Mouse (Mus musculus) kidney, embryonic 14.5 days (tissue): Measurements from ENCODE around the gene Slc16a1. TPM values are rescaled to one million over a fixed set of nuclear protein-coding genes. Genes with fewer than 3 reads are reported as not detected.

ENCODE experiments used
- ATAC-seq: fragments of 200-750 bp; cut with Nextera tagmentation; 2 replicates; pipeline ENCODE4 v1.8.0; 2017; ENCODE audit warnings: moderate number of reproducible peaks, mild to moderate bottlenecking, moderate TSS enrichment, moderate library complexity; ENCODE audit not compliant: low FRiP score, low TSS enrichment
- H3K27ac ChIP-seq: fragments of 300-500 bp; sonication (generic); 2 replicates; pipeline ENCODE4 v1.5.1; 2014; ENCODE audit warnings: low read depth, mild to moderate bottlenecking, low read length, moderate library complexity, mixed read lengths
- H3K27me3 ChIP-seq: fragments of 300-500 bp; sonication (generic); 2 replicates; pipeline ENCODE4 v1.6.1; 2014; ENCODE audit warnings: mild to moderate bottlenecking, low read length; ENCODE audit not compliant: control insufficient read depth, insufficient read depth
- H3K36me3 ChIP-seq: fragments of 300-500 bp; sonication (generic); 2 replicates; pipeline ENCODE4 v1.6.1; 2014; ENCODE audit warnings: low read length, mixed read lengths; ENCODE audit not compliant: control insufficient read depth, insufficient read depth
- H3K4me1 ChIP-seq: fragments of 300-500 bp; sonication (generic); 2 replicates; pipeline ENCODE4 v1.6.1; 2014; ENCODE audit warnings: low read length, mixed read lengths; ENCODE audit not compliant: control insufficient read depth, insufficient read depth
- H3K4me2 ChIP-seq: fragments of 300-500 bp; sonication (generic); replicated peaks from 2 replicates; pipeline ENCODE4 v1.6.1; 2014; ENCODE audit warnings: low read depth, mild to moderate bottlenecking, low read length
- H3K4me3 ChIP-seq: fragments of 300-500 bp; sonication (generic); 2 replicates; pipeline ENCODE4 v1.5.1; 2014; ENCODE audit warnings: mild to moderate bottlenecking, low read length
- H3K9ac ChIP-seq: fragments of 300-500 bp; sonication (generic); 2 replicates; pipeline ENCODE4 v1.6.1; 2014; ENCODE audit warnings: low read depth, mild to moderate bottlenecking, low read length, moderate library complexity
- H3K9me3 ChIP-seq: fragments of 300-500 bp; sonication (generic); 2 replicates; pipeline ENCODE4 v1.6.1; 2016; ENCODE audit warnings: low read length; ENCODE audit not compliant: control insufficient read depth
- WGBS: fragments of 180-500 bp; shearing (Covaris S2); extraction: QIAGEN DNeasy Blood & Tissue Kit; methylation state at CpG from one replicate; pipeline ENCODE4 v1.1.7; 2014; 5-methylcytosine and 5-hydroxymethylcytosine counted together
- polyA plus RNA-seq: library from polyadenylated mRNA; unstranded; fragments of >200 nt; fragmentation: Nextera tagmentation; extraction: Ambion mirVana; gene quantifications from 2 replicates; pipeline ENCODE4 v1.2.1, GENCODE M21; 2014

Slc16a1 gene
- polyA plus RNA-seq, 1 experiment from 2014 or later, result 55.2 TPM

DNA sequence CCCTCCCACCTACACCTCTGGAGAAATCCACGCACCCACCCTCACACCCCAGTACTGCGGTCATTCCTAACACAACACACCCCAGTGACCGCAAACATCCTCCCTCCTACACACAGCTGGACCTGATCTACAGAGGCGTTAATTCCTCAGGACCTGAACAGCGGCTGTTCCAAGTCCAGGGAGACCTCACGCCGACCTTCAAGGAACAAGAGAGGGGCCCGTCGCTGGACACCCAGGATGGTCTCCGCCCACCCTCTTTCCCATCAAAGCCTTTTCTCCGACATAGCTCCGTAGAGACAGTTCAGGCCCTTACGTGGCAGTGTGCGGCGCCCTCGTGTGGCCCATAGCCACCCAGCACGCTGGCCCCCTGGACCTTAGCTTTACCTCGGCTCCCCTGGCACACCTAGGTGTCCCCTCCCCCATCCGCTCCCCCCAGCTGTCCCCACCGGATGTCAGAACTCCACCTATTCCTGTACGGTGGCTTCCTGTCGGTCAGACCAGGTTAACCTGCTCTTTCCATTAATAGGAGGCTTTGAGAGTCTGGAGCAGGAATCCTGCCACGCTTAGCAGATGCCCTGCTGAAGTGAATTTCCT, 36.9 kb downstream of the Slc16a1 start:
- peak overlapping the region; percentile 91 for H3K27ac ChIP-seq
- H3K4me1 ChIP-seq, result peaks cover 33% of the 10 kb centered on the region
- peak overlapping the region; percentile 31 for H3K4me3 ChIP-seq
- 2% methylated on average over 23 of the region's 23 CpGs for WGBS
- H3K9me3 ChIP-seq, result no peaks in the 10 kb centered on the region
- peak overlapping the region; percentile 0 for H3K9ac ChIP-seq
- no peaks in the 10 kb centered on the region for H3K36me3 ChIP-seq
- ATAC-seq, result peak; percentile 79
- H3K27me3 ChIP-seq, result no peaks in the 10 kb centered on the region
- peak overlapping the region; percentile 62 for H3K4me2 ChIP-seq

DNA sequence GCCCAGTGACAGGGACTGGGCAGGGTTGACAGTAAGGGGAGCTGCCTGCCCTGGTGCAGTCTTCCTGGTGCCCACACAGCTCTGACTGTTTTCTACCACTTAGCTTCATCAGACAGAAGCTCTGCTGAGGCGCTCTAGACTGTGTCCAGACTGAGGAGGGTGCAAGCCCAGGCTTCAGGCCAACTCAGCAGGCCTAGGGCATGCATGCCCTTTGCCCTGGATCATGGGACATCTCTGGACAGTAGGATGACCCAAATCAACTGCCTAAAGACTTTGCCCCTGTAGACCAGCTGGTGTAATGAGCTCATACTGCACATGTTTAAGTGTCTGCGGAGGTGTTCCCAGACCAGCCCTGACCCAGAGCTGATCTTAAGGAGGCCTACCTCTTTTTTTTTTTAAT, 39.3 kb downstream of the Slc16a1 start:
- ATAC-seq, result no peak
- H3K9me3 ChIP-seq, result no peaks in the 10 kb centered on the region
- no peak overlapping the region for H3K4me2 ChIP-seq
- H3K4me1 ChIP-seq, result peaks cover 20% of the 10 kb centered on the region
- no peak overlapping the region for H3K27ac ChIP-seq
- no peaks in the 10 kb centered on the region for H3K27me3 ChIP-seq
- no peak overlapping the region for H3K9ac ChIP-seq
- no peak overlapping the region for H3K4me3 ChIP-seq
- WGBS, result 90% methylated on average over 2 of the region's 2 CpGs
- H3K36me3 ChIP-seq, result no peaks in the 10 kb centered on the region

DNA sequence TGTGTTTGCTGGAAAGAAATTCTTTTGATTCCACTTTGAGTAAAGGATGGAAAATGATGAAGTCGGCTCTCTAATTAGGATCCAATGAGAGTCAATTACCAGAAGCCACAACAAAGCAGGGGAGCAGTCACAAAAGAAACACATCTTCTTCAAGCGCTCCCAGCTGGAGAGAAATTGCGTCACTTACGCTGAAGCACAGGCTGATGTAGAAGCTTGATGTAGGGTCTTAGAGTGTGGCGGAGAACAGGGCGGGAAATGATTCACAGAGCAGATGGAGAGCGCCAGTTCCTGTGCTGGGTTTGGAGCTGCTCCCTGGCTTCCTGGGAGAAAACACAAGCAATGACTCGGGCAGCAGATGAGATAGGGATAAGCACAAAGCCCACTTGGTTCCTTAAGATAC, 40.4 kb downstream of the Slc16a1 start:
- no peak overlapping the region for H3K4me2 ChIP-seq
- H3K36me3 ChIP-seq, result no peaks in the 10 kb centered on the region
- H3K4me3 ChIP-seq, result no peak overlapping the region
- no peaks in the 10 kb centered on the region for H3K9me3 ChIP-seq
- no peaks in the 10 kb centered on the region for H3K27me3 ChIP-seq
- WGBS, result 91% methylated on average over 8 of the region's 8 CpGs
- no peak overlapping the region for H3K27ac ChIP-seq
- ATAC-seq, result no peak
- peaks cover 14% of the 10 kb centered on the region for H3K4me1 ChIP-seq
- no peak overlapping the region for H3K9ac ChIP-seq

- Histone ChIP-seq H3K9me3 (no peaks in the 10 kb centered on the region), H3K4me3 (no peak overlapping the region), H3K9ac (no peak overlapping the region), H3K36me3 (no peaks in the 10 kb centered on the region), H3K27ac (no peak overlapping the region), H3K4me2 (no peak overlapping the region), H3K27me3 (no peaks in the 10 kb centered on the region), H3K4me1 (no peaks in the 10 kb centered on the region)
- WGBS, result 62% methylated on average over 11 of the region's 11 CpGs
- peak; percentile 75 for ATAC-seq
Observed at GRCm38 (mm10) chr3:104682671-104683504, 44.4 kb downstream of the Slc16a1 start.

DNA sequence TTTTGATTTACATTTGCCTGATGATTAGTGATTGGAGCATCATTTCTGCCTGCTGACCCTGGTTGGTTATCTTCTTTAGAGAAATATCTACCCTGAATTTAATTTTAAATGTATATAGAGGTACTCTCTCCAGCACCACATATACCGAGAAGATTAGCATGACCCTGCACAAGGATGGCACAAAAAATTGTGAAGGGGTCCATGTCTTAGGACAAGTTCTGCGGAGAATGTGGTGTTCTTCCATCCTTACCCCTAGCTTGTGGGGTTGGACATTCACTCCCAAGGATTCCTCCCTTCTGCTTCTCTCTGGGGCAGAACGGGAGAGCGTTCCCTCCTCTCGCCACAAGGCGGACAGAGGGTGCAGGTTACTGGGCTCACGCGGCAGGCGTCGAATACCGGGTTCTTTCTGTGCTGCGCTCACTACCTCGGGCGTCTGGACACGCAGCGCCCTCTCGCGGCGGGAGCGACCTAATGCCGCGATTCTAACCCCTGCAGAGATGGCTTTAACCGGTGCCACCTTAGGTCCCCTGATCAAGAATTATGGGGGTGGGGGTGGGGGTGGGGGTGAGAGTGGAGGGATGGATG, 62.4 kb downstream of the Slc16a1 start:
- peak; percentile 93 for ATAC-seq
- no peak overlapping the region for H3K4me2 ChIP-seq
- 6% methylated on average over 23 of the region's 23 CpGs for WGBS

GRCm38 (mm10) chr3:104701761-104702160, 63.3 kb downstream of the Slc16a1 start:
- no peak overlapping the region for H3K27ac ChIP-seq
- no peak overlapping the region for H3K4me3 ChIP-seq
- 0 out of 2 replicates have a peak, but pooled peaks cover 3% of the 10 kb centered on the region for H3K4me1 ChIP-seq
- ATAC-seq, result no peak
- no peak overlapping the region for H3K4me2 ChIP-seq
- H3K9ac ChIP-seq, result no peak overlapping the region
- 80% methylated on average over 1 of the region's 1 CpGs for WGBS
- no peaks in the 10 kb centered on the region for H3K27me3 ChIP-seq
- no peaks in the 10 kb centered on the region for H3K9me3 ChIP-seq
- H3K36me3 ChIP-seq, result no peaks in the 10 kb centered on the region

More for the DNA sequence above, 62.4 kb downstream of the Slc16a1 start:
- no peaks in the 10 kb centered on the region for H3K4me1 ChIP-seq
- no peaks in the 10 kb centered on the region for H3K27me3 ChIP-seq
- H3K9ac ChIP-seq, result no peak overlapping the region
- no peak overlapping the region for H3K4me3 ChIP-seq
- no peak overlapping the region for H3K27ac ChIP-seq
- H3K36me3 ChIP-seq, result no peaks in the 10 kb centered on the region
- H3K9me3 ChIP-seq, result no peaks in the 10 kb centered on the region

GRCm38 (mm10) chr3:104703941-104704340, 65.5 kb downstream of the Slc16a1 start:
- WGBS, result 91% methylated on average over 4 of the region's 4 CpGs
- Histone ChIP-seq H3K4me1 (0 out of 2 replicates have a peak, but pooled peaks cover 4% of the 10 kb centered on the region), H3K9me3 (no peaks in the 10 kb centered on the region), H3K9ac (no peak overlapping the region), H3K27me3 (no peaks in the 10 kb centered on the region), H3K36me3 (no peaks in the 10 kb centered on the region), H3K4me3 (no peak overlapping the region), H3K27ac (no peak overlapping the region), H3K4me2 (no peak overlapping the region)
- no peak for ATAC-seq

DNA sequence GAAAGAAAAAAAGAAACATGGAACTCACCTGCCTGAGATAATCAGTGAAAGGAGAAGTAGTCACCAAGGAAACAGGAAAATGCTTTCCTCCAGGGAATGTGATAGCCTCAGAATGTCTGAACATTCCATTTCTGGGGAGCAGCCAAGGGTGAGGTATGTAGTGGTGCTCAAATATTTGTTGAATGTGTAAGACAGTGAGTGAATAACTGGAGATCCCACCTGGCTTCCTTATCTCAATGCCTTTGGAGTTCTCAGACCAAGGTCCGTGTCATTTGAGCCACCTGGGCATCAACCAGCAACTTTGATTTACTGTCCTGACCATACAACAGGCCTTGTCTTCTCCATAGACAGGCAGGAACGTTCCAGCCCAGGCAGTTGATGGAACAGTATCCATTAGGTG, 68.0 kb downstream of the Slc16a1 start:
- Histone ChIP-seq H3K9ac (no peak overlapping the region), H3K36me3 (no peaks in the 10 kb centered on the region), H3K9me3 (no peaks in the 10 kb centered on the region), H3K4me2 (no peak overlapping the region), H3K27ac (no peak overlapping the region), H3K4me1 (0 out of 2 replicates have a peak, but pooled peaks cover 4% of the 10 kb centered on the region), H3K27me3 (no peaks in the 10 kb centered on the region), H3K4me3 (no peak overlapping the region)
- ATAC-seq, result no peak
- WGBS, result 66% methylated on average over 2 of the region's 2 CpGs
